Mouse (Mus musculus): ENCODE results near the gene Gm44503.

GRCm38 (mm10) chr9:73020566-73021097 is 62.0 kb downstream of the Gm44503 start:
- TF ChIP-seq CTCF (IDR thresholded peaks at IDR 0.05; ENCODE audit: extremely low read depth, insufficient read length, insufficient replicate concordance, low read depth, low read length) (no peak), POLR2A (IDR thresholded peaks at IDR 0.05; ENCODE audit: low read depth, low read length) (no peak)

All from small intestine, adult 2 months (tissue).